Mouse (Mus musculus) midbrain, postnatal 0 days (tissue): Measurements from ENCODE around the gene Sclt1. TPM values are rescaled to one million over a fixed set of nuclear protein-coding genes. Genes with fewer than 3 reads are reported as not detected.

Experiments
- ATAC-seq: fragments of 200-750 bp; cut with Nextera tagmentation; 2 replicates; pipeline ENCODE4 v1.8.0; 2017; ENCODE audit warnings: moderate number of reproducible peaks, mild to moderate bottlenecking, moderate TSS enrichment, moderate library complexity; ENCODE audit not compliant: low FRiP score
- DNase-seq: peaks from one replicate; pipeline ENCODE4 v3.0.0-alpha.2; 2015; ENCODE audit warnings: low spot score
- H3K27ac ChIP-seq: fragments of 300-500 bp; sonication (generic); 2 replicates; pipeline ENCODE4 v1.5.1; 2014; ENCODE audit warnings: low read depth, mild to moderate bottlenecking, low read length, mixed read lengths
- H3K27me3 ChIP-seq: fragments of 300-500 bp; sonication (generic); 2 replicates; pipeline ENCODE4 v1.6.1; 2014; ENCODE audit warnings: low read length, control low read depth, mixed read lengths; ENCODE audit not compliant: insufficient read depth
- H3K36me3 ChIP-seq: fragments of 300-500 bp; sonication (generic); 2 replicates; pipeline ENCODE4 v1.6.1; 2014; ENCODE audit warnings: low read length, control low read depth, mixed read lengths; ENCODE audit not compliant: insufficient read depth
- H3K4me1 ChIP-seq: fragments of 300-500 bp; sonication (generic); 2 replicates; pipeline ENCODE4 v1.6.1; 2014; ENCODE audit warnings: mild to moderate bottlenecking, control low read depth, antibody characterized with exemption, low read length, mixed read lengths; ENCODE audit not compliant: insufficient read depth
- H3K4me2 ChIP-seq: fragments of 300-500 bp; sonication (generic); 2 replicates; pipeline ENCODE4 v1.6.1; 2014; ENCODE audit warnings: low read depth, mild to moderate bottlenecking, low read length, mixed read lengths; ENCODE audit not compliant: poor library complexity, severe bottlenecking
- H3K4me3 ChIP-seq: fragments of 300-500 bp; sonication (generic); 2 replicates; pipeline ENCODE4 v1.5.1; 2014; ENCODE audit warnings: low read depth, mild to moderate bottlenecking, low read length, moderate library complexity
- H3K9ac ChIP-seq: fragments of 300-500 bp; sonication (generic); replicated peaks from 2 replicates; pipeline ENCODE4 v1.6.1; 2014; ENCODE audit warnings: mild to moderate bottlenecking, low read length, moderate library complexity, mixed read lengths; ENCODE audit not compliant: poor library complexity, severe bottlenecking
- H3K9me3 ChIP-seq: fragments of 300-500 bp; sonication (generic); 2 replicates; pipeline ENCODE4 v1.6.1; 2016; ENCODE audit warnings: low read length, control low read depth
- CTCF ChIP-seq: IDR thresholded peaks from 2 replicates; pipeline ENCODE4 v1.5.1; 2016; ENCODE audit warnings: antibody characterized with exemption, mild to moderate bottlenecking
- WGBS: fragments of 180-500 bp; shearing (Covaris S2); extraction: QIAGEN DNeasy Blood & Tissue Kit; methylation state at CpG from one replicate; pipeline ENCODE4 v1.1.7; 2014; 5-methylcytosine and 5-hydroxymethylcytosine counted together
- polyA plus RNA-seq: library from polyadenylated mRNA; unstranded; fragments of >200 nt; fragmentation: Nextera tagmentation; extraction: Ambion mirVana; gene quantifications from 2 replicates; pipeline ENCODE4 v1.2.1, GENCODE M21; 2015
- total RNA-seq: library from RNA; depleted of rRNA; stranded (reverse); fragments of >200 nt; gene quantifications from 2 replicates; pipeline ENCODE4 v1.2.3, GENCODE M21; 2014

Gene Sclt1
- total and polyA plus RNA-seq, 2 experiments from 2014 or later, result 16.8 to 18.0 TPM

DNA sequence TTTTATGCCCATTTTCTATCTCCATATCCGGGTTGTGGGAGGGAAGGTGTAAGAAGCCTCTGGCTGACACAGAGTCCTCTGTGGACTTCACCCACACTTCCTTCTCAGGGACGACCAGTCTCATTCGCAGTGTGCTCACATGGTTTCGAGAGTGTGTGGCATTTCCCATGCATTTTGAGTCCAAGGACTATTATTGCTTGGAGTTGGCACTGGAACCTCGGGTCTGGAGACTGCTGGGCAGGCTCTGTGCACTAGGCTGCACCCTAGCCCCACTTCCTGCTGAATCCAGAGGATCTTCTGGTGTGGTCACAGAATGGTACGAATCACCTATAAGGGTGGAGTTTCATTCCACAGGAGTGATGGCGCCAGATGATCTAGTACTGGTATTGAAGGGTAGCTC lies 155.4 kb downstream of the Sclt1 start:
- no peak for ATAC-seq
- 0 out of 2 replicates have a peak, but pooled peaks cover 9% of the 10 kb centered on the region for H3K36me3 ChIP-seq
- no peak overlapping the region for H3K4me2 ChIP-seq
- H3K4me1 ChIP-seq, result no peaks in the 10 kb centered on the region
- no peaks in the 10 kb centered on the region for H3K9me3 ChIP-seq
- TF ChIP-seq CTCF, result no peak
- H3K4me3 ChIP-seq, result no peak overlapping the region
- no peak overlapping the region for H3K27ac ChIP-seq
- 83% methylated on average over 7 of the region's 7 CpGs for WGBS
- no peaks in the 10 kb centered on the region for H3K27me3 ChIP-seq
- no peak overlapping the region for H3K9ac ChIP-seq
- DNase-seq, result no peak

GRCm38 (mm10) chr3:41586330-41586729 lies 156.0 kb downstream of the Sclt1 start:
- Histone ChIP-seq H3K4me2 (no peak overlapping the region), H3K4me1 (0 out of 2 replicates have a peak, but pooled peaks cover 2% of the 10 kb centered on the region), H3K9ac (no peak overlapping the region), H3K27ac (no peak overlapping the region), H3K36me3 (0 out of 2 replicates have a peak, but pooled peaks cover 6% of the 10 kb centered on the region), H3K9me3 (no peaks in the 10 kb centered on the region), H3K4me3 (no peak overlapping the region), H3K27me3 (no peaks in the 10 kb centered on the region)
- no peak for ATAC-seq
- 79% methylated on average over 6 of the region's 6 CpGs for WGBS
- DNase-seq, result no peak
- no peak for TF ChIP-seq CTCF

- Histone ChIP-seq H3K9ac (no peak overlapping the region), H3K4me3 (no peak overlapping the region), H3K4me2 (no peak overlapping the region), H3K4me1 (peaks cover 6% of the 10 kb centered on the region; the same call in 1 of the 2 replicates), H3K27me3 (no peaks in the 10 kb centered on the region), H3K36me3 (0 out of 2 replicates have a peak, but pooled peaks cover under 1% of the 10 kb centered on the region), H3K27ac (no peak overlapping the region), H3K9me3 (no peaks in the 10 kb centered on the region)
- WGBS, result 79% methylated on average over 5 of the region's 5 CpGs
- ATAC-seq (no peak), DNase-seq (no peak)
- no peak for TF ChIP-seq CTCF
Measured at GRCm38 (mm10) chr3:41585548-41585947, 156.8 kb downstream of the Sclt1 start.

DNA sequence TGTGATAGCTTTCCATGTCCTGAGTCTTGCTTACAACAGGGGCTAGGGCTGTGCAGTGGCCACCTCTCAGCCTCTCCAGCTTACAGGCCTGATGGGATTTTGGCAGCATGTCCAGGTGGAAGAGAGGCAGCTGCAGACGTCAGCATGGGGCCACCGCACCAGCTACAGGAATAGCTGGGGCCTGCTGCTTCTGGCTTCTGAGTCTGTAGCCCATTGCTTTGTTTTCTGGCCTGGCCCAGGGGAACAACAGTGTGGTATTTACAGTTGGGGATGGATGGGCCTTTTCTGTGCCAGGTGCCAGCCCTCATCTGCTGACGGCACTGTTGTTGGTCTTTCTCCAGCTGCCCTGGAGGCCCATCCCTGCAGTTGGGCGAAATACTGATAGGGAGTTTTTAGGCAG lies 158.7 kb downstream of the Sclt1 start:
- H3K9me3 ChIP-seq, result no peaks in the 10 kb centered on the region
- no peak overlapping the region for H3K4me3 ChIP-seq
- no peak overlapping the region for H3K27ac ChIP-seq
- no peak overlapping the region for H3K4me2 ChIP-seq
- H3K4me1 ChIP-seq, result peaks cover 6% of the 10 kb centered on the region; the same call in 1 of the 2 replicates
- H3K36me3 ChIP-seq, result no peaks in the 10 kb centered on the region
- H3K27me3 ChIP-seq, result no peaks in the 10 kb centered on the region
- DNase-seq, result peak; percentile 59
- no peak for ATAC-seq
- 45% methylated on average over 4 of the region's 4 CpGs for WGBS
- no peak overlapping the region for H3K9ac ChIP-seq
- TF ChIP-seq CTCF, result no peak

DNA sequence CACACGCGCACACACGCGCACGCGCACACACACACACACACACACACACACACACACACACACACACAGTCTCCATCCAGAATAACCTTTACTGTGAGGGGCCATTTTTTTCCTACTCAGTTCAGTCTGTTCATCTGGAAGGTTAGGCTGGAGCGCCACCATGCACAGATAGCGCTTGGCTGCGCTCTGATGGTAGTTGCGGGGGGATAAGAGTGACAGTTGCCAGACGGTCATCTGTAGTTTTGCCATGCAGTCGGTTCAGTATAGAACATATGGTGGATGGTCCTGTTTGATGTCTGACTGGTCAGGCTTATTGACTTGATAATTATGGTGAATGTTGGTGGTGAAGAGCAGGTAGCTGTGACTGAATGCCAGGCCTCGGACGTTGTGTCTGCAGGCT lies 159.2 kb downstream of the Sclt1 start:
- H3K27ac ChIP-seq, result no peak overlapping the region
- 93% methylated on average over 14 of the region's 14 CpGs for WGBS
- DNase-seq (peak; percentile 49), ATAC-seq (no peak; the same call in 1 of the 2 replicates)
- no peak overlapping the region for H3K9ac ChIP-seq
- no peak overlapping the region for H3K4me2 ChIP-seq
- no peak overlapping the region for H3K4me3 ChIP-seq
- H3K9me3 ChIP-seq, result no peaks in the 10 kb centered on the region
- H3K36me3 ChIP-seq, result no peaks in the 10 kb centered on the region
- H3K27me3 ChIP-seq, result no peaks in the 10 kb centered on the region
- peaks cover 6% of the 10 kb centered on the region; the same call in 1 of the 2 replicates for H3K4me1 ChIP-seq
- TF ChIP-seq CTCF, result no peak

GRCm38 (mm10) chr3:41582256-41582655 lies 160.1 kb downstream of the Sclt1 start:
- no peak overlapping the region for H3K9ac ChIP-seq
- H3K36me3 ChIP-seq, result no peaks in the 10 kb centered on the region
- no peak overlapping the region for H3K4me3 ChIP-seq
- DNase-seq (no peak), ATAC-seq (no peak)
- peaks cover 6% of the 10 kb centered on the region; the same call in 1 of the 2 replicates for H3K4me1 ChIP-seq
- no peaks in the 10 kb centered on the region for H3K27me3 ChIP-seq
- H3K9me3 ChIP-seq, result no peaks in the 10 kb centered on the region
- no peak overlapping the region for H3K27ac ChIP-seq
- no peak overlapping the region for H3K4me2 ChIP-seq
- no peak for TF ChIP-seq CTCF
- 81% methylated on average over 7 of the region's 7 CpGs for WGBS
